Mouse (Mus musculus): ENCODE results near the gene Bsdc1. TPM values are rescaled to one million over a fixed set of nuclear protein-coding genes. Genes with fewer than 3 reads are reported as not detected.

Gene Bsdc1
- 163 TPM for total RNA-seq (2023)

GRCm38 (mm10) chr4:129461183-129461960 lies at the start of gene Bsdc1:
Bsdc1 (plus strand) TSS chr4:129461581.

DNA sequence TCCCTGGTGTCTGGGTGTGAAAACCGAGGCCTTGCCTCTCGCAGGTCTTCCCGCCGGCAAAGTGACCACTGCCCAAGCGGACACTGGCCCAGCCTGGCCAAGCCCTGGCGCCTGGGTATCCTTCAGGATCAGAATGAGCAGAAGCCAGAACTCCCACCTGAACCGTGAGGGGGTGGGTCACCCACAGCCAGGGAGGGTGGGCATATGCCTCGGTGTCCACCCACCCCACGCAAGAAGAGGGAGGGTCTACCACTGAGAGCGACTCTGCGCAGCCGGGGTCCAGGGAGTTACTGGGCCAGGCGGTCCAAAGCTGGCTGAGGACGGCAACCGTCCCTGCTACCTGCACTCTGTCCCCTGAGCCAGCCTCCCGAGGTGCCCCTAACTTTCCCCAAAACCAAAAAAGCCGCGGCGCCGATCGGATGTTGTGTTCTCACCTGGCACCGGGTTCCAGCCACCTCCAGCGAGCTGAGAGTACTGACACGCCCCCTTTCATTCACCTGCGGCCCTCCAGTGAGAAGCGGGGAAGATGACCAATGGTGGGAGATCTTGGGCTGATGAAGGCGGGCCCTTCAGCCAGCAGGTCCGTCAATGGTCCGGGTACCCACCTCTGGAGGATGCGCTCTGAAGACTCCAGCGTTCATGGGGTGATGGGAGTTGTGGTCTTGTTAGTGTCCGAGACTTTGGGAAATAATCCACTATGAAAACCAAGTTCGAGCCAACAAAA lies 20.9 kb upstream of the Bsdc1 start, which contains the start of gene Zbtb8b:
Gene Zbtb8b, minus strand, starts transcription at position 514 of the 724 bp plus-strand sequence.

GRCm38 (mm10) chr4:129490972-129491880 lies 29.8 kb downstream of the Bsdc1 start, which contains the start of the genes Tssk3 and Fam229a:
Tssk3 (minus strand) TSS chr4:129491022.
Fam229a (plus strand) TSS chr4:129491190.

GRCm38 (mm10) chr4:129513086-129513767 lies 51.8 kb downstream of the Bsdc1 start, which contains the start of gene Marcksl1:
Marcksl1 (plus strand) TSS chr4:129513581.

Other genes starting within 250 kb of the Bsdc1 start
- gene C77080, start 200.2 kb upstream of the Bsdc1 start, total RNA-seq (2023) = 1.0 TPM
- gene Sync, start 174.0 kb upstream of the Bsdc1 start, total RNA-seq (2023) = not detected
- gene Rbbp4, start 126.2 kb upstream of the Bsdc1 start, total RNA-seq (2023) = 168 TPM
- gene Zbtb8os, start 125.9 kb upstream of the Bsdc1 start, total RNA-seq (2023) = 35.2 TPM
- gene Zbtb8a, start 83.5 kb upstream of the Bsdc1 start, total RNA-seq (2023) = 1.8 TPM
- not detected for gene Zbtb8b, start 20.7 kb upstream of the Bsdc1 start, total RNA-seq (2023)
- not detected for gene Tssk3, start 29.4 kb downstream of the Bsdc1 start, total RNA-seq (2023)
- 1.9 TPM for gene Fam229a, start 29.6 kb downstream of the Bsdc1 start, total RNA-seq (2023)
- gene Marcksl1, start 52.0 kb downstream of the Bsdc1 start, total RNA-seq (2023) = 19.7 TPM
- gene Hdac1, start 81.1 kb downstream of the Bsdc1 start, total RNA-seq (2023) = 127 TPM
- 749 TPM for gene Lck, start 112.1 kb downstream of the Bsdc1 start, total RNA-seq (2023)
- gene Fam167b, start 117.0 kb downstream of the Bsdc1 start, total RNA-seq (2023) = 1.2 TPM
- gene Eif3i, start 139.1 kb downstream of the Bsdc1 start, total RNA-seq (2023) = 173 TPM
- gene Tmem234, start 139.1 kb downstream of the Bsdc1 start, total RNA-seq (2023) = 173 TPM
- gene Dcdc2b, start 152.7 kb downstream of the Bsdc1 start, total RNA-seq (2023) = 3.7 TPM
- 17.3 TPM for gene Iqcc, start 157.5 kb downstream of the Bsdc1 start, total RNA-seq (2023)
- 6.2 TPM for gene Ccdc28b, start 162.4 kb downstream of the Bsdc1 start, total RNA-seq (2023)
- gene Txlna, start 179.5 kb downstream of the Bsdc1 start, total RNA-seq (2023) = 63.2 TPM
- gene Kpna6, start 211.2 kb downstream of the Bsdc1 start, total RNA-seq (2023) = 31.4 TPM
- 13.0 TPM for gene Tmem39b, start 235.3 kb downstream of the Bsdc1 start, total RNA-seq (2023)